Mouse (Mus musculus) G1E (cell line): ENCODE measurements around the gene Gm14226.

Source experiments
- CTCF ChIP-seq: IDR thresholded peaks from 2 replicates; pipeline ENCODE4 v1.5.1; 2012; ENCODE audit warnings: low read depth, low read length, inconsistent platforms, mixed read lengths
- GATA1 ChIP-seq: IDR thresholded peaks from 2 replicates; pipeline ENCODE4 v1.6.1; 2012; ENCODE audit warnings: borderline replicate concordance, low read length, inconsistent platforms, mixed read lengths
- GATA2 ChIP-seq: IDR thresholded peaks from 2 replicates; pipeline ENCODE4 v1.6.1; 2012; ENCODE audit warnings: low read depth, low read length, inconsistent platforms, borderline replicate concordance
- TAL1 ChIP-seq: conservative IDR thresholded peaks from 2 replicates; pipeline ENCODE4 v1.6.1; 2012; ENCODE audit warnings: low read depth, low read length, inconsistent platforms, mixed read lengths

- TF ChIP-seq GATA1 = no peak
- TF ChIP-seq CTCF = no peak
- no peak for TF ChIP-seq TAL1
- TF ChIP-seq GATA2 = no peak
These were observed 33.7 kb downstream of the Gm14226 start for GRCm38 (mm10) chr2:155051622-155052351.
